Mouse (Mus musculus) cerebellum, adult 9-10 months (tissue): ENCODE measurements at regions not wholly inside any gene's neighbourhood (a gene's known extent, or its start where the extent isn't known, plus 50 kb on each side); places are given as distances from the start of the nearest gene placed in this dataset.

ENCODE experiments used
- DNase-seq: peaks from one replicate; pipeline ENCODE4 v3.0.0; 2022

- no peak for DNase-seq
These were observed 587.9 kb upstream of the Nrsn1 start for GRCm38 (mm10) chr13:25858207-25858606.

- DNase-seq = no peak
These were observed 587.3 kb upstream of the Nrsn1 start for GRCm38 (mm10) chr13:25857569-25857968.

GRCm38 (mm10) chr13:25857096-25857495 lies 586.8 kb upstream of the Nrsn1 start:
- DNase-seq = no peak

- no peak for DNase-seq
These were observed 586.2 kb upstream of the Nrsn1 start for GRCm38 (mm10) chr13:25856549-25856948.

- DNase-seq = no peak
These were observed 577.9 kb upstream of the Nrsn1 start for GRCm38 (mm10) chr13:25848156-25848555.

GRCm38 (mm10) chr13:25838237-25838636 lies 567.9 kb upstream of the Nrsn1 start:
- no peak for DNase-seq

GRCm38 (mm10) chr13:25829146-25829924 lies 559.0 kb upstream of the Nrsn1 start:
- no peak for DNase-seq

- DNase-seq = no peak
These were observed 538.4 kb upstream of the Nrsn1 start for GRCm38 (mm10) chr13:25808564-25809253.

- DNase-seq = no peak
These were observed 523.0 kb upstream of the Nrsn1 start for GRCm38 (mm10) chr13:25793216-25793803.

- no peak for DNase-seq
These were observed 510.9 kb upstream of the Nrsn1 start for GRCm38 (mm10) chr13:25781161-25781560.

- peak; percentile 3 for DNase-seq
These were observed 507.4 kb upstream of the Nrsn1 start for GRCm38 (mm10) chr13:25777706-25778105.

GRCm38 (mm10) chr13:25774586-25775182 lies 504.4 kb upstream of the Nrsn1 start:
- DNase-seq = no peak

- no peak for DNase-seq
These were observed 484.3 kb upstream of the Nrsn1 start for GRCm38 (mm10) chr13:25754515-25755105.

- DNase-seq = no peak
These were observed 481.1 kb upstream of the Nrsn1 start for GRCm38 (mm10) chr13:25751409-25751777.

GRCm38 (mm10) chr13:25750460-25751408 lies 480.4 kb upstream of the Nrsn1 start:
- no peak for DNase-seq

- DNase-seq = no peak
These were observed 468.3 kb upstream of the Nrsn1 start for GRCm38 (mm10) chr13:25738601-25739000.

GRCm38 (mm10) chr13:25729327-25729892 lies 459.1 kb upstream of the Nrsn1 start:
- no peak for DNase-seq

- peak; percentile 1 for DNase-seq
These were observed 457.3 kb upstream of the Nrsn1 start for GRCm38 (mm10) chr13:25727504-25728095.

- DNase-seq = no peak
These were observed 452.6 kb upstream of the Nrsn1 start for GRCm38 (mm10) chr13:25722595-25723525.

- DNase-seq = no peak
These were observed 430.7 kb upstream of the Nrsn1 start for GRCm38 (mm10) chr13:25700965-25701364.
